Mouse (Mus musculus) heart, postnatal 14 days (tissue): ENCODE results near the gene Spin2c. TPM values are rescaled to one million over a fixed set of nuclear protein-coding genes. Genes with fewer than 3 reads are reported as not detected.

ENCODE experiments used
- DNase-seq, 2 experiments: peaks; one replicate each; pipeline ENCODE4 v3.0.0; 2021 to 2022
- intact Hi-C: fragments of 180-260 bp; cut with DNase I; formaldehyde crosslinking; loops from one replicate; pipeline ENCODE4 v1.15.1; 2025
- long read RNA-seq, 2 experiments: library from polyadenylated mRNA; stranded (forward); transcript quantifications; one replicate each; pipeline ENCODE4 v2.0.0; 2021
- total RNA-seq, 2 experiments: library from RNA; stranded (reverse); gene quantifications; 2 replicates each; pipeline ENCODE4 v1.2.3; 2021

Gene Spin2c
- under 1 TPM; 0.17 to 0.26 TPM for total RNA-seq
- long read RNA-seq, experiment 1, result 0 reads
- long read RNA-seq, experiment 2, result 0 reads

DNA sequence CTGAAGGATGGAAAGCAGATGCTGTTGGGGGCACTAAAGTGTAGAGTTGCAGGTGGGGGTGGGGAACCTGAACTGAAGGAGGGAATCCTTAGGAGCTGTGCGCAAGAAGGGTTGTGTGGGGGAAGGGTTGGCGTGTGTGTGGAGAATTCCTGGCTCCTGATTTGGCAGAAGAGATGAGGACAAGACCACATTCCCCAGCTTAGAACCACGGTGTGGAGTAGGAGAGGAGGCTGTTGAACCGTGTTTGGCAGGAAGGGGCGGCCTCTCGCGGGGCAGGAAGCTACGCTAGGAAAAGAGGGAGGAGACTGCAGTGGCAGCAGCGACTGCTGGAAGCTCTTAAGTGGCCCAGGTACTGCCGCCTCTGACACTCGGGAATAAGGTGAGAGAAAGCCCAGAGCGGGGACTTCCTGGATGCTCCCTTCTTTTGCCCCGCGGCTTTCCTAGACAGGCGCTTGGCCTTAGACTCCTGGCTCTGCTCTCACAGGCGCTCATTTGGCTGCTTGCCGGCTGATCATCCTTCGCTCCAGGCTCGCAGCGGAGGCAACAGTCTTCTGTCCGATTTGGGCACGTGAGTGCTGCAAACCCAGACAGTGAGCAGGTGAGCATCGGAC, at the start of gene Spin2c:
Gene Spin2c (plus strand): TSS at position 275 of the 611 bp plus-strand sequence.
- intact Hi-C loops, result no loop called here
- peak; percentile 17 to 24 for DNase-seq

DNA sequence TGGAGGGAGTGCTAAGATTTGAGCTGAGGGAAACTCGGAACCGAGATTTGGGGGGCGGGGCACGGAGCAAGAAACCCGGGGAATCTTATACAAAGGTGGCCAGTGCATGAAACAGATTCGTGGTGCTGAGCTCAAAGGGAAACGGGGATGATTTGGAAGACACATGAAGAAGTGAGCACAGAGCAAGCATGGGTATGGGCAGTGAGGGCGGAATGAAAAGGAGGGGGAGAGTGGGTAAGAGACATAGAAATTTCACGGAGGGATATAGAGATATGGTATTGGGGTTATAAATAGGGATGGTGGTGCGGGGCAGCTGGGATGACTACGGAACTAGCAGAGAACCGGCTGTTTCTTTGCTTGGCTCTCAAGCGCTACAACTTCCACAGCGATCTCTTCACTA, 581 bp downstream of the Spin2c start:
- no peak for DNase-seq
- intact Hi-C loops, result no loop called here

Other genes with a start within 250 kb of the Spin2c start
- gene Kctd12b, start 135.8 kb upstream of the Spin2c start, total RNA-seq, result 10 to 100 TPM; 16.0 to 17.2 TPM
- gene Nbdy, start 108.6 kb upstream of the Spin2c start, total RNA-seq, result 10 to 100 TPM; 24.5 to 24.7 TPM
- not detected for gene Samt1, start 180.4 kb downstream of the Spin2c start, total RNA-seq
- not detected for gene 4921511M17Rik, start 201.6 kb downstream of the Spin2c start, total RNA-seq
- gene Gm10057, start 222.8 kb downstream of the Spin2c start, total RNA-seq, result not detected